Mouse (Mus musculus) myocyte (in vitro differentiated cells): Measurements from ENCODE around the gene Krt76.

ENCODE experiments used
- E2F4 ChIP-seq: IDR thresholded peaks from one replicate; pipeline ENCODE4 v1.6.1; 2011; ENCODE audit warnings: mild to moderate bottlenecking, control low read depth, moderate library complexity; ENCODE audit not compliant: insufficient read depth
- POLR2A ChIP-seq: IDR thresholded peaks from one replicate; pipeline ENCODE4 v1.6.1; 2011; ENCODE audit warnings: low read depth, mild to moderate bottlenecking, control low read depth, moderate library complexity; ENCODE audit not compliant: insufficient read length
- POLR2AphosphoS2 ChIP-seq: IDR thresholded peaks from one replicate; pipeline ENCODE4 v1.6.1; 2011; ENCODE audit warnings: low read depth, control low read depth; ENCODE audit not compliant: insufficient read length
- TCF12 ChIP-seq: IDR thresholded peaks from one replicate; pipeline ENCODE4 v1.6.1; 2011; ENCODE audit warnings: mild to moderate bottlenecking, control low read depth; ENCODE audit not compliant: poor library complexity, insufficient read depth, severe bottlenecking
- USF1 ChIP-seq: IDR thresholded peaks from one replicate; pipeline ENCODE4 v1.6.1; 2011; ENCODE audit warnings: low read depth, mild to moderate bottlenecking, control low read depth, moderate library complexity

DNA sequence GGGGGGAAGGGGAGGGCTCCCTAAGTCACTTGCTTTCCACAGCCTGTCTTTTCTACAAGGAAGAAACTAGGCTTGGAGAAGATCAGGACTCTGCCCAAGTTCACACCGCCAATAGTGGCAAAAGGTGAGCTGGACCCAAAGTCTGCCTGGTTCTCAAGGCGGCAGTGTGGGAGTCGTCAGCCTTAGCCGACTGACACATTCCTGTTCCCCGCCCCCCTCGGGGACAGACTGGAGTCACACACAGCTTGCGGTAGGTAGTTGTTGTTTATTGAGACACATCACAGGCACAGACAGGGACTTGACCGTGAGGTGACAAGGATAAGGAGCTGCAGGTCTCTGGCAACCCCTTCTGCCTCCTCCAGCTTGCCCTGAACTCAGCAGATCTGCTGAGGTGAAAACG lies 36.4 kb upstream of the Krt76 start:
- TF ChIP-seq POLR2A (no peak), USF1 (no peak), POLR2AphosphoS2 (no peak), TCF12 (no peak), E2F4 (no peak)
